Mouse (Mus musculus) thymus, postnatal 10 days (tissue): ENCODE results near the gene Cdc34.
"Not testable (repeated sequence)": the region's sequence is repeated elsewhere in the genome, so short reads cannot be mapped to it uniquely, and the experiment has no call there.

ENCODE experiments used
- DNase-seq, 2 experiments: peaks; one replicate each; pipeline ENCODE4 v3.0.0; 2021; ENCODE audit warnings: low spot score in 2 of 2

The Cdc34 gene

GRCm38 (mm10) chr10:79695231-79696128, 13.5 kb downstream of the Cdc34 start:
- peak; percentile 45 to 84 for DNase-seq

GRCm38 (mm10) chr10:79696129-79696651, 14.2 kb downstream of the Cdc34 start:
- no peak for DNase-seq

- DNase-seq = no peak
Measured at GRCm38 (mm10) chr10:79697916-79698315, 15.9 kb downstream of the Cdc34 start.

- DNase-seq = no peak
Measured at GRCm38 (mm10) chr10:79698459-79698858, 16.5 kb downstream of the Cdc34 start.

- no peak for DNase-seq
Measured at GRCm38 (mm10) chr10:79700676-79701075, 18.7 kb downstream of the Cdc34 start.

- no peak for DNase-seq
Measured at GRCm38 (mm10) chr10:79701443-79702129, 19.6 kb downstream of the Cdc34 start.

- DNase-seq = not testable (repeated sequence)
Measured at GRCm38 (mm10) chr10:79702970-79703369, 21.0 kb downstream of the Cdc34 start.

- DNase-seq = no peak
Measured at GRCm38 (mm10) chr10:79703541-79703940, 21.5 kb downstream of the Cdc34 start.

GRCm38 (mm10) chr10:79704065-79704969, 22.3 kb downstream of the Cdc34 start, which contains the start of gene Bsg:
Bsg (plus strand) TSS chr10:79704491.
- DNase-seq = peak; percentile 96 to 97

- no peak for DNase-seq
Measured at GRCm38 (mm10) chr10:79704970-79705360, 23.0 kb downstream of the Cdc34 start.

GRCm38 (mm10) chr10:79705951-79706350, 24.0 kb downstream of the Cdc34 start:
- DNase-seq = no peak

- no peak for DNase-seq
Measured at GRCm38 (mm10) chr10:79706406-79707094, 24.6 kb downstream of the Cdc34 start.

GRCm38 (mm10) chr10:79707162-79707561, 25.2 kb downstream of the Cdc34 start:
- no peak for DNase-seq

GRCm38 (mm10) chr10:79707759-79708158, 25.8 kb downstream of the Cdc34 start:
- no peak for DNase-seq

- no peak for DNase-seq
Measured at GRCm38 (mm10) chr10:79708668-79709067, 26.7 kb downstream of the Cdc34 start.

GRCm38 (mm10) chr10:79709307-79709706, 27.3 kb downstream of the Cdc34 start:
- DNase-seq = no peak

GRCm38 (mm10) chr10:79712029-79712428, 30.0 kb downstream of the Cdc34 start:
- DNase-seq = peak in 1 of 2 experiments; percentile 41

GRCm38 (mm10) chr10:79712499-79713126, 30.6 kb downstream of the Cdc34 start:
- peak; percentile 37 to 83 for DNase-seq

GRCm38 (mm10) chr10:79713163-79713562, 31.2 kb downstream of the Cdc34 start:
- DNase-seq = no peak

- DNase-seq = no peak
Measured at GRCm38 (mm10) chr10:79714996-79715395, 33.0 kb downstream of the Cdc34 start.
